Comparison of ENCODE assay signal across 20 mouse cellular contexts in genomic region chr17:48514613-48515012, GRCm38 (mm10). TPM values are rescaled to one million over a fixed set of nuclear protein-coding genes. Genes with fewer than 3 reads are reported as not detected.
DNase-seq lines count a peak whose midpoint lies in the region; ATAC-seq lines count a peak whose summit lies in the region.
"Had no signal": no experiment of that assay in that cellular context is flagged by ENCODE, and none has a peak within 500 bp of the region (broad histone marks: within the 10 kb centered on the region; RNA-seq: fewer than 3 reads in every experiment).

No protein-coding gene starts in this region.

- 70% methylated on average over 4 of the region's 4 CpGs for WGBS in forebrain, embryonic 11.5 days
- 64% methylated on average over 4 of the region's 4 CpGs for WGBS in forebrain, embryonic 15.5 days
- 27% methylated on average over 4 of the region's 4 CpGs for WGBS in kidney, embryonic 15.5 days
- 33% methylated on average over 4 of the region's 4 CpGs for WGBS in intestine, embryonic 15.5 days
- 42% methylated on average over 4 of the region's 4 CpGs for WGBS in limb, embryonic 10.5 days

- no peaks in the 10 kb centered on the region for H3K36me3 ChIP-seq in forebrain, embryonic 11.5 days (ENCODE audit: control insufficient read depth, insufficient read depth, low read length)
- H3K36me3 ChIP-seq in forebrain, embryonic 15.5 days = no peaks in the 10 kb centered on the region
- no peaks in the 10 kb centered on the region for H3K36me3 ChIP-seq in kidney, embryonic 15.5 days
- H3K36me3 ChIP-seq in intestine, embryonic 15.5 days = no peaks in the 10 kb centered on the region
- no peaks in the 10 kb centered on the region for H3K36me3 ChIP-seq in limb, embryonic 10.5 days
- H3K36me3 ChIP-seq: embryonic facial prominence, embryonic 12.5 days; heart, embryonic 12.5 days; hindbrain, embryonic 15.5 days had no signal

- H3K4me2 ChIP-seq in forebrain, embryonic 11.5 days (ENCODE audit: low read depth, low read length, severe bottlenecking) = no peak overlapping the region
- no peak overlapping the region for H3K4me2 ChIP-seq in forebrain, embryonic 15.5 days (replicated peaks)
- no peak overlapping the region for H3K4me2 ChIP-seq in kidney, embryonic 15.5 days
- H3K4me2 ChIP-seq in intestine, embryonic 15.5 days (replicated peaks) = no peak overlapping the region
- H3K4me2 ChIP-seq: embryonic facial prominence, embryonic 12.5 days; forebrain, embryonic 13.5 days; heart, embryonic 12.5 days; hindbrain, embryonic 15.5 days had no signal

- no peaks in the 10 kb centered on the region for H3K9me3 ChIP-seq in forebrain, embryonic 11.5 days (ENCODE audit: control insufficient read depth, low read length)
- no peaks in the 10 kb centered on the region for H3K9me3 ChIP-seq in forebrain, embryonic 15.5 days
- H3K9me3 ChIP-seq in kidney, embryonic 15.5 days (replicated peaks) = no peaks in the 10 kb centered on the region
- no peaks in the 10 kb centered on the region for H3K9me3 ChIP-seq in intestine, embryonic 15.5 days
- H3K9me3 ChIP-seq in limb, embryonic 10.5 days (replicated peaks) = no peaks in the 10 kb centered on the region
- H3K9me3 ChIP-seq: embryonic facial prominence, embryonic 12.5 days; forebrain, embryonic 13.5 days; hindbrain, embryonic 15.5 days had no signal

- H3K27ac ChIP-seq in forebrain, embryonic 11.5 days (ENCODE audit: low read depth, low read length) = no peak overlapping the region
- H3K27ac ChIP-seq in forebrain, embryonic 15.5 days (replicated peaks) = no peak overlapping the region
- no peak overlapping the region for H3K27ac ChIP-seq in kidney, embryonic 15.5 days
- H3K27ac ChIP-seq in intestine, embryonic 15.5 days = no peak overlapping the region
- peak overlapping the region; percentile 9; the same call in 1 of the 2 replicates for H3K27ac ChIP-seq in limb, embryonic 10.5 days
- H3K27ac ChIP-seq: embryonic facial prominence, embryonic 12.5 days; forebrain, embryonic 13.5 days; gastrocnemius, adult 2 months; hindbrain, embryonic 15.5 days had no signal

- DNase-seq in forebrain, embryonic 11.5 days (ENCODE audit: low spot score) = peak; percentile 39
- no peak for DNase-seq in kidney, postnatal 10 days
- no peak for DNase-seq in limb, embryonic 10.5 days (ENCODE audit: low spot score)
- no peak for DNase-seq in urinary bladder, postnatal 10 days (ENCODE audit: low spot score)
- DNase-seq: adrenal gland, postnatal 14 days; cerebellum, adult 11-12 months; cerebellum, adult 9-10 months; cerebellum, postnatal 36 days; gastrocnemius, adult 2 months; gastrocnemius, postnatal 25 days had no signal

- no peak overlapping the region for H3K9ac ChIP-seq in forebrain, embryonic 11.5 days (ENCODE audit: low read length)
- no peak overlapping the region for H3K9ac ChIP-seq in forebrain, embryonic 15.5 days (replicated peaks)
- H3K9ac ChIP-seq in kidney, embryonic 15.5 days = no peak overlapping the region
- H3K9ac ChIP-seq in intestine, embryonic 15.5 days = no peak overlapping the region
- H3K9ac ChIP-seq: embryonic facial prominence, embryonic 12.5 days; forebrain, embryonic 13.5 days; heart, embryonic 12.5 days; hindbrain, embryonic 15.5 days had no signal

- H3K4me3 ChIP-seq in forebrain, embryonic 11.5 days (ENCODE audit: low read depth, low read length) = no peak overlapping the region
- no peak overlapping the region for H3K4me3 ChIP-seq in forebrain, embryonic 15.5 days
- H3K4me3 ChIP-seq in kidney, embryonic 15.5 days (replicated peaks) = no peak overlapping the region
- no peak overlapping the region for H3K4me3 ChIP-seq in intestine, embryonic 15.5 days (replicated peaks)
- no peak overlapping the region for H3K4me3 ChIP-seq in limb, embryonic 10.5 days
- H3K4me3 ChIP-seq: embryonic facial prominence, embryonic 12.5 days; forebrain, embryonic 13.5 days; gastrocnemius, adult 2 months; heart, embryonic 12.5 days; hindbrain, embryonic 15.5 days had no signal

- H3K4me1 ChIP-seq in forebrain, embryonic 11.5 days (replicated peaks; ENCODE audit: control insufficient read depth, insufficient read depth, low read length) = peaks cover 3% of the 10 kb centered on the region; the same call in 1 of the 2 replicates
- peaks cover 9% of the 10 kb centered on the region for H3K4me1 ChIP-seq in forebrain, embryonic 15.5 days
- peaks cover 24% of the 10 kb centered on the region for H3K4me1 ChIP-seq in kidney, embryonic 15.5 days
- H3K4me1 ChIP-seq in intestine, embryonic 15.5 days (replicated peaks) = 0 out of 2 replicates have a peak, but pooled peaks cover 6% of the 10 kb centered on the region
- peaks cover 25% of the 10 kb centered on the region for H3K4me1 ChIP-seq in limb, embryonic 10.5 days
- H3K4me1 ChIP-seq: heart, embryonic 12.5 days had no signal

- no peaks in the 10 kb centered on the region for H3K27me3 ChIP-seq in forebrain, embryonic 11.5 days (ENCODE audit: control insufficient read depth, insufficient read depth, low read length)
- no peaks in the 10 kb centered on the region for H3K27me3 ChIP-seq in forebrain, embryonic 15.5 days
- H3K27me3 ChIP-seq in kidney, embryonic 15.5 days = no peaks in the 10 kb centered on the region
- no peaks in the 10 kb centered on the region for H3K27me3 ChIP-seq in intestine, embryonic 15.5 days (replicated peaks)
- H3K27me3 ChIP-seq in limb, embryonic 10.5 days (ENCODE audit: low read depth, poor library complexity, severe bottlenecking) = no peaks in the 10 kb centered on the region
- H3K27me3 ChIP-seq: CH12.LX; embryonic facial prominence, embryonic 12.5 days; forebrain, embryonic 13.5 days; heart, embryonic 12.5 days; hindbrain, embryonic 15.5 days had no signal

- ATAC-seq in forebrain, embryonic 11.5 days (replicated peaks; ENCODE audit: low FRiP score) = no peak
- no peak for ATAC-seq in forebrain, embryonic 15.5 days (replicated peaks)
- peak; percentile 54 for ATAC-seq in kidney, embryonic 15.5 days (replicated peaks; ENCODE audit: low FRiP score)
- ATAC-seq in intestine, embryonic 15.5 days = peak; percentile 60; the same call in 1 of the 2 replicates
- ATAC-seq: activated CD4-positive, CD25-positive, alpha-beta regulatory T cell, adult 4 months; forebrain, embryonic 13.5 days; Patski had no signal

RNA-seq across cellular contexts. Expression of gene Unc5cl, which starts 59.9 kb away (rescaled TPM):
- polyA plus RNA-seq in forebrain, embryonic 11.5 days (2014; fragmentation: Nextera tagmentation; extraction: Ambion mirVana) = 0.17 and 0.25 TPM in 2 replicates
- polyA plus RNA-seq in forebrain, embryonic 15.5 days (2015; fragmentation: Nextera tagmentation; extraction: Ambion mirVana) = 0.17 and 0.24 TPM in 2 replicates
- polyA plus RNA-seq in kidney, embryonic 15.5 days (2015; fragmentation: Nextera tagmentation; extraction: Ambion mirVana) = 5.6 and 5.7 TPM in 2 replicates
- polyA plus RNA-seq in intestine, embryonic 15.5 days (2015; fragmentation: Nextera tagmentation; extraction: Ambion mirVana) = 36.3 and 38.9 TPM in 2 replicates
- polyA plus RNA-seq in limb, embryonic 10.5 days (2016; fragmentation: Nextera tagmentation; extraction: Ambion mirVana) = 0.06 and 0.13 TPM in 2 replicates
- polyA plus RNA-seq: hindbrain, embryonic 15.5 days had no signal

Comparison
In these comparisons a context has a peak if more than half of its experiments do, and no peak if none do; other contexts are left out.
1. ATAC-seq: peak in kidney, embryonic 15.5 days (single experiment) and intestine, embryonic 15.5 days (single experiment); none in forebrain, embryonic 11.5 days (single experiment) and forebrain, embryonic 15.5 days (single experiment).